Mouse (Mus musculus) A20 (cell line): ENCODE data around the gene Olfr390.

Experiments
- DNase-seq: peaks from one replicate; pipeline ENCODE4 v3.0.0-alpha.2; 2011; ENCODE audit warnings: low read depth, low spot score

The Olfr390 gene

GRCm38 (mm10) chr11:73782664-73783063 is at the start of gene Olfr390:
Gene Olfr390 (plus strand): TSS chr11:73782964.
- no peak for DNase-seq

- no peak for DNase-seq
Observed at GRCm38 (mm10) chr11:73759115-73759514, 23.6 kb upstream of the Olfr390 start.

GRCm38 (mm10) chr11:73780613-73781012 is 2.2 kb upstream of the Olfr390 start, which contains the start of gene Olfr389:
Gene Olfr389 (minus strand): TSS chr11:73780713.
- DNase-seq = no peak

- no peak for DNase-seq
Observed at GRCm38 (mm10) chr11:73802952-73803351, 20.2 kb downstream of the Olfr390 start, which contains the start of gene Olfr391-ps. Gene Olfr391-ps (minus strand): TSS chr11:73803052.

- no peak for DNase-seq
Observed at GRCm38 (mm10) chr11:73816949-73817348, 34.2 kb downstream of the Olfr390 start, which contains the start of gene Olfr392. Gene Olfr392 (minus strand): TSS chr11:73817049.
